Mouse (Mus musculus) left cerebral cortex, postnatal 36 days (tissue): ENCODE results near the gene Esrra. TPM values are rescaled to one million over a fixed set of nuclear protein-coding genes. Genes with fewer than 3 reads are reported as not detected.

Source experiments
- DNase-seq, 2 experiments: peaks; one replicate each; pipeline ENCODE4 v3.0.0; 2021 to 2022; ENCODE audit warnings: low spot score in 2 of 2, mixed read lengths in 1 of 2
- intact Hi-C: fragments of 180-260 bp; cut with DNase I; formaldehyde crosslinking; loops from one replicate; pipeline ENCODE4 v1.15.1; 2025
- microRNA-seq: library from miRNA; unstranded; fragments of <30 nt; microRNA quantifications from one replicate; pipeline ENCODE4 v1.2.0, GENCODE M21; 2022
- total RNA-seq, 2 experiments: library from RNA; stranded (reverse); gene quantifications; 2 replicates each; pipeline ENCODE4 v1.2.3; 2021

Esrra gene
- total RNA-seq, 2 experiments from 2014 or later: 60.6 to 66.4 TPM

GRCm38 (mm10) chr19:6869355-6869754 lies 52.3 kb downstream of the Esrra start:
- intact Hi-C loops: no loop called here
- no peak for DNase-seq

- intact Hi-C loops: loop anchor here (5.0 kb wide), 1 partner anchor 36 kb away; no protein-coding TSS in a partner anchor
- DNase-seq: no peak
These were observed 60.2 kb downstream of the Esrra start for GRCm38 (mm10) chr19:6861451-6861850.

Small RNA genes within 50 kb of the gene (microRNA-seq; reads per million reads assigned to microRNA genes)
- gene Mir6990: 8.1 reads per million, percentile 26 among the genes with 10 or more reads in this experiment

Other genes starting within 250 kb of the Esrra start
- 10 to 100 TPM; 29.6 to 45.4 TPM for gene Rps6ka4, start 81.2 kb downstream of the Esrra start, total RNA-seq
- gene Ccdc88b, start 63.6 kb downstream of the Esrra start, total RNA-seq: 1 to 10 TPM; 2.3 to 3.7 TPM
- gene Trmt112, start 12.1 kb downstream of the Esrra start, total RNA-seq: 10 to 100 TPM; 39.8 to 48.2 TPM
- 100 to 1,000 TPM; 341 to 382 TPM for gene Prdx5, start 11.7 kb downstream of the Esrra start, total RNA-seq
- gene Catsperz, start 3.6 kb upstream of the Esrra start, total RNA-seq: 10 to 100 TPM; 23.8 to 30.8 TPM
- gene Kcnk4, start 12.7 kb upstream of the Esrra start, total RNA-seq: 10 to 100 TPM; 34.9 to 37.0 TPM
- 10 to 100 TPM; 36.6 to 42.6 TPM for gene Bad, start 20.0 kb upstream of the Esrra start, total RNA-seq
- 100 to 1,000 TPM in 1 of 2 experiments, 10 to 100 TPM in 1; 94.1 to 108 TPM for gene Gpr137, start 20.7 kb upstream of the Esrra start, total RNA-seq
- 10 to 100 TPM; 51.5 to 55.6 TPM for gene Ppp1r14b, start 53.2 kb upstream of the Esrra start, total RNA-seq
- gene Plcb3, start 54.7 kb upstream of the Esrra start, total RNA-seq: 10 to 100 TPM in 1 of 2 experiments, 1 to 10 TPM in 1; 9.7 to 12.5 TPM
- 100 to 1,000 TPM; 102 to 103 TPM for gene Fkbp2, start 58.7 kb upstream of the Esrra start, total RNA-seq
- gene Vegfb, start 65.8 kb upstream of the Esrra start, total RNA-seq: 100 to 1,000 TPM in 1 of 2 experiments, 10 to 100 TPM in 1; 88.0 to 104 TPM
- 10 to 100 TPM; 22.9 to 28.1 TPM for gene Dnajc4, start 70.8 kb upstream of the Esrra start, total RNA-seq
- gene Nudt22, start 74.3 kb upstream of the Esrra start, total RNA-seq: 10 to 100 TPM; 12.5 to 16.8 TPM
- gene Trpt1, start 74.3 kb upstream of the Esrra start, total RNA-seq: 10 to 100 TPM; 20.4 to 24.7 TPM
- gene Fermt3, start 97.7 kb upstream of the Esrra start, total RNA-seq: 1 to 10 TPM; 3.7 to 4.9 TPM
- 100 to 1,000 TPM; 179 to 201 TPM for gene Stip1, start 118.2 kb upstream of the Esrra start, total RNA-seq
- gene Macrod1, start 135.0 kb upstream of the Esrra start, total RNA-seq: 10 to 100 TPM; 14.1 to 17.6 TPM
- gene Flrt1, start 183.9 kb upstream of the Esrra start, total RNA-seq: 10 to 100 TPM; 36.2 to 41.7 TPM